Mouse (Mus musculus): ENCODE results near the gene Mfrp. TPM values are rescaled to one million over a fixed set of nuclear protein-coding genes. Genes with fewer than 3 reads are reported as not detected.

Gene Mfrp
- polyA plus RNA-seq, 1 experiment from 2014 or later = not detected

DNA sequence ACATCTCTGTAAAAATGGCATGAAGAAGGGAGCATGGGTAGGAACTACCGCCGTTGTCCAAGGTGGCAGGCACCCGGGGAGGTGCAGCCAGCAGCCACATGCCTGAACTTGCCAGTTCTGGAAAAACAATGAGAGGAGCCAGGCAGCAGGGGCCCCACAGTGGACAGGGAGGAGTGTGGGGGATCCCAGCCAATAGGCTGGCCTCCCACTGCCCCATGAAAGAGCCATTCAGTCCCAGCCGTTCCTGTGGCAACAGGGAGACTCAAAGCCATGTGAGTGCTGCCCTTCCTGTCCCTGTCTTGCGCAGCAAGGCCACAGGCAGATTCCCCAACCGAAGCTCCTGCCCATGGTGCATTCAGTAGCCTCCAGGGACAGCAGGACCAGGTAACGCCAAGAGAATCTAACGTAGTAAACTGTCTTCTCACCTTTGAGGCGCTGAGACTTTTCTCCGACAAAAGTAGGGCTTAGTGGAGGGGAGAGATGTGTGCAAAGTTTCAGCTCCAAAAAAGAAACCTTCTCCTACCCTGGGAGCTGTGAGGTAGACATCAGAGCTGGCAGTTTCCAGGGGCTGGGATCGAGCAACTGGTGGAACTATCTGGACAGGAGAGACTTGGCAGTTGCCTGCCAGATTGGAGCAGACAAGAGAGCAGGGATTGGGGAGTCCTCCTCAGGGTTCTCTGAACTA, 29.5 kb upstream of the Mfrp start:
- Histone ChIP-seq H3K27me3 (peaks cover 35% of the 10 kb centered on the region), H3K9me3 (no peaks in the 10 kb centered on the region), H3K9ac (replicated peaks) (peak overlapping the region; percentile 24; the same call in 1 of the 2 replicates), H3K4me2 (replicated peaks) (peak overlapping the region; percentile 34), H3K4me3 (no peak overlapping the region), H3K4me1 (peaks cover 45% of the 10 kb centered on the region), H3K27ac (replicated peaks) (peak overlapping the region; percentile 73), H3K36me3 (no peaks in the 10 kb centered on the region)
- peak; percentile 81 for ATAC-seq (ENCODE audit: low FRiP score, low read depth)
- WGBS = 18% methylated on average over 11 of the region's 11 CpGs

DNA sequence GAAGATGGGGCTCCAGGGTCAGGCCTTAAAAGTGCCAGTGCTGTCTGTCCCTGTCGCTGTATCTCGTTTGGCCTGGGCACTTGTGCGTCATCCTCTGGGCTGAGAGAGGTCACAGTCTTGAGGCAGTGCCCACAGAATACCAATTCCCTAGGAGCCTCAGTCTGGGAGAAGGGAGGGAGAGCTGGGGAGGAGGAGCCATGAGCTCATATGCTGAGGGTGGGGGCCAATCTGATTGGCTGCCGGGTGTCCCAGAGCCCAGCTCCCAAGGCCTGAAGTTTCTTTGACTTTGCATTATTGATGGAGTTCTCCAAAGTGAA, 29.0 kb upstream of the Mfrp start:
- no peaks in the 10 kb centered on the region for H3K9me3 ChIP-seq
- H3K36me3 ChIP-seq = no peaks in the 10 kb centered on the region
- 0 out of 2 replicates have a peak overlapping the region, but pooled peaks have one; percentile 24 for H3K9ac ChIP-seq (replicated peaks)
- H3K4me3 ChIP-seq = no peak overlapping the region
- peak overlapping the region; percentile 73 for H3K27ac ChIP-seq (replicated peaks)
- peaks cover 42% of the 10 kb centered on the region for H3K4me1 ChIP-seq
- H3K4me2 ChIP-seq (replicated peaks) = peak overlapping the region; percentile 34
- peak; percentile 70 for ATAC-seq (ENCODE audit: low FRiP score, low read depth)
- peaks cover 33% of the 10 kb centered on the region for H3K27me3 ChIP-seq
- WGBS = 16% methylated on average over 4 of the region's 4 CpGs

DNA sequence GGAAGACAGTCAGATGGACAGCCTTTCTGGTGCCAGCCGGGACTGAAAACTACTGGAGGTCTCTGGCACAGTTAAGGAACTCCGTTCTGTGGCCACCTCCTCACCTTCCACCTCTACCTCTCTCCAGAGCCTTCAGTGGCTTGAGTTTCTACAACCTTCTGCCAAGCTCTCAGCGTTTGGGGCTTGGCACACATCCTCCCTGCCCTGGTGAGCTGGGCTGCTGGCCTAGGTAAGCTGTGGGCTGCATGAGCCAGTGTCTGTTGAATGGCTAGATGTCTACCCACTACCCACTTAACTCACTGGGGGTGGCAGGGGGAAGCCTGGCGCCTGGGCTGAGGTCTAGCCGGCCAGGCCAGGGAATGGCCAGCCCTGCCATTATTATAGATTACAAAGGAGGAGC, 28.4 kb upstream of the Mfrp start:
- no peak for ATAC-seq (ENCODE audit: low FRiP score, low read depth)
- WGBS = 55% methylated on average over 5 of the region's 5 CpGs

DNA sequence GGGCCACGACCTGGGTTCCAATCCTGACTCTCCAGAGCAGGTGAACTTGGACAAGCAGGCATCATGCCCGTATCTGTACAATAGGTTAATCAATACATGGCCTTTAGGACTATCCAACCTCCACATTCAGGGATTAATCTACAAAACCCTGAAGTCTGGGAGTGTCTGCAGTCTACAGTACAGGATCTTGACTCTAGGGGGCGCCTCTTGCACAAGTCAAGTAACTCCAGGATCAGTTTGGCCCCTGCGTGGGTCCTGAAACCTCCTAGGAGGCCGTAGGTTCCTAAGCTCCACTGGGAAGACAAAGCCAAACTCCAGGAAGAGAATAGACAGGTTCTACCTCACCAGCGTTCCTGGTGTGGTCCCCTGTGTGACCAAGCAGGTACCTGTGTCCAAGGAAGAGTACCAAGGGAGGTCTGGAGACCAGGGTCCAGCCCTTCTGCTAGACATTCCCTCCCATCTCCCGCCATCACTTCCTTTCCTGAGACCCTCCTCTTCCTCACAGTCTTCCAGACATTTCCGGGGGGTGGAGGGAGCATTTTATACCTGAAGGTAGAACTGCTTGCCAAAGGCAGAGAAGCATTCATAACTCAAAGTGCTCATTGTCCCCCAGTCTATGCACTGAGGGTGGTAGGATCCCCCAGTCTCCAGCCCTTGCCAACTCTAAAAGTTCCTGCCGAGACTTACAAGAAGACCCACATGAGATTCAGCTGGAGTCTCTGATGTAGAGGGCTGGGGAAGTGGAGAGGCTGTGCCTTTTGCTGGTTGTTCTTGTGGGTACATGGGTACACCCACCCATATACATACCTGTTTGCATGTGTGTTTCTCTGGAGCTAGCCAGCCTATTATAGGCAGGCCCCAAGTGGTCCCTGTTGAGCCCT, 26.9 kb upstream of the Mfrp start:
- Histone ChIP-seq H3K4me3 (no peak overlapping the region), H3K4me2 (replicated peaks) (no peak overlapping the region), H3K36me3 (no peaks in the 10 kb centered on the region), H3K9me3 (no peaks in the 10 kb centered on the region), H3K4me1 (peaks cover 46% of the 10 kb centered on the region), H3K27ac (replicated peaks) (no peak overlapping the region), H3K27me3 (peaks cover 33% of the 10 kb centered on the region), H3K9ac (replicated peaks) (no peak overlapping the region)
- WGBS = 63% methylated on average over 9 of the region's 9 CpGs
- no peak for ATAC-seq (ENCODE audit: low FRiP score, low read depth)

More for the DNA sequence above, 28.4 kb upstream of the Mfrp start:
- Histone ChIP-seq H3K4me3 (no peak overlapping the region), H3K9me3 (no peaks in the 10 kb centered on the region), H3K9ac (replicated peaks) (0 out of 2 replicates have a peak overlapping the region, but pooled peaks have one; percentile 24), H3K27me3 (peaks cover 31% of the 10 kb centered on the region), H3K36me3 (no peaks in the 10 kb centered on the region), H3K4me2 (replicated peaks) (peak overlapping the region; percentile 34), H3K4me1 (peaks cover 38% of the 10 kb centered on the region), H3K27ac (replicated peaks) (peak overlapping the region; percentile 46; the same call in 1 of the 2 replicates)

DNA sequence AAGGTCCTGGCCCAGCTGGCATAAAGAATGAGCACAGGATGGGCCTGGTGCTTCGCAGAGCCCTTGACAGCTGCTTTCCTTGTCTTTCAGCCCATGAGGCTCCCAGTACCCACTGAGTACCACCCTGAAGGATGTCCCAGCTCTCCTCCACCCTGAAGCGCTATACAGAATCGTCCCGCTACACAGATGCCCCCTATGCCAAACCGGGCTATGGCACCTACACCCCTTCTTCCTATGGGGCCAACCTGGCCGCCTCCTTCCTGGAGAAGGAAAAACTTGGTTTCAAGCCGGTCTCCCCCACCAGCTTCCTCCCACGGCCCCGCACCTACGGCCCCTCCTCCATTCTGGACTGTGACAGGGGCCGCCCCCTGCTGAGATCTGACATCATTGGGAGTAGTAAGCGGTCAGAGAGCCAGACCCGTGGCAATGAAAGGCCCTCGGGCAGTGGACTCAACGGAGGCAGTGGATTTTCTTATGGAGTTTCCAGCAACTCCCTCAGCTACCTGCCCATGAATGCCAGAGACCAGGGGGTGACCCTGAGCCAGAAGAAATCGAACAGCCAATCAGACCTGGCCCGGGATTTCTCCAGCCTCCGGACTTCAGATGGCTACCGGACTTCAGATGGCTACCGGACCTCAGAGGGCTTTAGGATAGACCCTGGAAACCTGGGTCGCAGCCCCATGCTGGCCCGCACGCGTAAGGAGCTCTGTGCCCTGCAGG, 26.1 kb upstream of the Mfrp start:
- Histone ChIP-seq H3K4me3 (no peak overlapping the region), H3K9me3 (no peaks in the 10 kb centered on the region), H3K4me2 (replicated peaks) (no peak overlapping the region), H3K36me3 (no peaks in the 10 kb centered on the region), H3K9ac (replicated peaks) (no peak overlapping the region), H3K4me1 (peaks cover 44% of the 10 kb centered on the region), H3K27ac (replicated peaks) (no peak overlapping the region), H3K27me3 (peaks cover 35% of the 10 kb centered on the region)
- whole genome bisulfite sequencing = 73% methylated on average over 24 of the region's 24 CpGs
- no peak for ATAC-seq (ENCODE audit: low FRiP score, low read depth)

DNA sequence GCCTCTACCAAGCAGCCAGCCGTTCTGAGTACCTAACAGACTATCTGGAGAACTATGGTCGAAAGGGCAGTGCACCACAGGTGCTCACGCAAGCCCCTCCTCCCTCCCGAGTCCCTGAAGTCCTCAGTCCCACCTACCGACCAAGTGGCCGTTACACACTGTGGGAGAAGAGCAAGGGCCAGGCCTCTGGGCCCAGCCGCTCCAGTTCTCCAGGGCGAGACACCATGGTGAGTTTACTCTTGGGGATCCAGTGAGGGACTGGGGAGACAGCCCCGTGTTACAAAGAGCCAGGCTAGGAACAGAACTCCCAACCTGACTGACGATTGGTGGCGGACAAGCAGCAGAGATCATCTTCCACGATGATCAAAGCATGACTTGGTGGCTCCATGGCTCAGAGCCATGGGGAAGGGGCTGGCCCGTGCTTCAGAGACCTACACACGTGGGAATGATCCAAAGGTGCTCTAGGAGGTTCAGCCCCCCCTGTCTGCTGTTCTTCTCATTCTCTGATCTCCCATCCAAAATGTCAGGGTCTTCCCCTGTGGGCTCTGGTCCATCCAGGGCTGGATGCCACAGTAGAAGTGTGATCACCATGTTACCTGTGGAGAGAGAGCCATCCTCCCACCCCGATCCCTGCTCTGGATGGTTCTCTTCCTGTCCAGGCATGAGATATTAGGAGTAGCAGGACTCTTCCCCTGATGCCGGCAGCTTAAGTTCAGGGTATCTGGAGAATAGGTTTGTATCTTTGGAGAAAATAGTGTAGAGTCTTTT, 25.3 kb upstream of the Mfrp start:
- 66% methylated on average over 16 of the region's 16 CpGs for WGBS
- Histone ChIP-seq H3K4me3 (no peak overlapping the region), H3K4me2 (replicated peaks) (no peak overlapping the region), H3K4me1 (peaks cover 40% of the 10 kb centered on the region), H3K27me3 (peaks cover 37% of the 10 kb centered on the region), H3K27ac (replicated peaks) (no peak overlapping the region), H3K9ac (replicated peaks) (no peak overlapping the region), H3K9me3 (no peaks in the 10 kb centered on the region), H3K36me3 (no peaks in the 10 kb centered on the region)
- ATAC-seq (ENCODE audit: low FRiP score, low read depth) = no peak

DNA sequence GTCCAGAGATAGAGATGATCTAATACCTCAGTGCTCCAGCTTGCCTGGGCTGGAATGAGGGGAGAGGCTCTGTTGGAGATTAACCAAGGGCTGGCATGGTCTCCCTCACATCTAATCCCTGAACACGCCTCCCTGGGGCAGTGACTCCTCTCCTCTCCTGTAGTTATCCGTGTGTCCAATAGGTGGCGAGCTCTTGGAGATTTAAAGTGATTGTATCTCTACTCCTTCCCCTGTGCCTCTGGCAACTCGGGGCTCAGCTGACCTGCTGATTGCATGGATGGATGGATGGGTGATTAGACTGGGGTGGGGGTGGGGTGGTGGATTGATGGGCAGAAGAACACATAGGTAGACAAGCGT, 24.8 kb upstream of the Mfrp start:
- ATAC-seq (ENCODE audit: low FRiP score, low read depth) = no peak; the same call in 1 of the 2 replicates
- peaks cover 42% of the 10 kb centered on the region for H3K4me1 ChIP-seq

DNA sequence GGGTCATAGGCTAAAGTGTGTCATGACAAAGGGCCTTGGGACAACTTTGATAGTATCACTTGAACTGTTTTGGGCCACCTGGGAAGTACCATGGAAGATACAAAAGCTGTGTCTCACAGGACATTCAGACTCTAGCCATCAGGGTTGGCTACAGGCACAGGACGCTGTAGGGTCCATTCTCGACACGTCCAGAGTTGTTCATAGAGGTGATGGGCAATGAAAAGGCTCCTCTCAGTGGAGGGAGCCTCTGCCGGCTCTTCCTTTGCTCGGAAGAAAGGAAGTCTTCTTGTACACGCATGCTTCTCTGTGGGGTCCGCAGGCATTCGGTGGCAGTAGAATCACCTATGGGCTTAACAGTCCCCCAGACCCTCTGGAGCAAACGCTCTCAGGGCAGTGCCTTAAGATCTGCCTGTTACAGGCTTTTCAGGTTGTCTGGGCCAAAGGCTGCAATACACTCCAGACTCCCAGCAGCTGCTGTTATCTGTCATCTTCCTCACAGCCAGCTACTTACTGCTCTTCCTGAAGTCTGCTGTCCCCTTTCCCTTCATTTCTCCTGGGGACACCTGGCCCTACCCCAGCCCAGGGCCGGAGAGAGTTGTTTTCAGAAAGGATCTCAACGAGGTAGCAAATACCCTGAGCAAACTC, 24.1 kb upstream of the Mfrp start:
- Histone ChIP-seq H3K27ac (replicated peaks) (no peak overlapping the region), H3K36me3 (no peaks in the 10 kb centered on the region), H3K9me3 (no peaks in the 10 kb centered on the region), H3K27me3 (peaks cover 44% of the 10 kb centered on the region), H3K4me3 (no peak overlapping the region), H3K4me1 (peaks cover 36% of the 10 kb centered on the region), H3K4me2 (replicated peaks) (no peak overlapping the region), H3K9ac (replicated peaks) (no peak overlapping the region)
- 87% methylated on average over 11 of the region's 11 CpGs for WGBS
- ATAC-seq (ENCODE audit: low FRiP score, low read depth) = no peak

More for the DNA sequence above, 24.8 kb upstream of the Mfrp start:
- no peak overlapping the region for H3K4me3 ChIP-seq
- 13% methylated on average over 5 of the region's 5 CpGs for WGBS
- no peak overlapping the region for H3K9ac ChIP-seq (replicated peaks)
- H3K4me2 ChIP-seq (replicated peaks) = no peak overlapping the region
- H3K27ac ChIP-seq (replicated peaks) = no peak overlapping the region
- H3K9me3 ChIP-seq = no peaks in the 10 kb centered on the region
- no peaks in the 10 kb centered on the region for H3K36me3 ChIP-seq
- peaks cover 38% of the 10 kb centered on the region for H3K27me3 ChIP-seq

DNA sequence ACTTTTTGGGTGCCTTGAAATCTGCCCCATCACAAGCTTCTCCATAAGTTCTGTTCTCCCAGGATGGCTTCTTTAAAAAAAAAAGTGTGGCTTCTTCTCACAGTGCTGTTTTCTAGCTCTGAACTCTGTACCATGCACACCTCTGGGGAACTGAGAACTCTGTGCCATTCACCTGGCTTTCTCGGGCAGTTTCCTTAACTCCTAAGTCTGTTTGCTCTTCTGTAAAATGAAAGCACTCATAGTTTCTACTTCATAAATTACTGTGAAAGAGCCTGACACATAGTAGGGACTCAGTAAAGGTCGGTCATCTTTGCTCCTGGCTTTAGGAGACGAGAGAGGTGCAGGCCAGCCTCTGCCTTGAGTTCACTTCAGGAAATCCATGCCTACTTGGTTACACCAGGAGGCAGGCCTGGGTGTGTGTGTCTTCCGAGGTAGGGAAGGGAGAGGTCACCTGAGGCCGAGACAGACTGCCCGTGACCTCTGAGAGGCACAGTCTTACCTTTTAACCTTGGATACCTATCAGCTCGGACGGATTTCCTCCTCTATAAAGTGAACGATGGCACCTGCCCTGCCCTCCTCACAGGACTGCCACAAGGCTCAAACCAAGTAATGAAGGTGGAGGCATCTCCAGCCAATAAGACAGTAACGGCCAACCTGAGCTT, 23.3 kb upstream of the Mfrp start:
- Histone ChIP-seq H3K4me3 (no peak overlapping the region), H3K4me2 (replicated peaks) (no peak overlapping the region), H3K9ac (replicated peaks) (no peak overlapping the region), H3K9me3 (no peaks in the 10 kb centered on the region), H3K4me1 (peaks cover 28% of the 10 kb centered on the region), H3K27ac (replicated peaks) (0 out of 2 replicates have a peak overlapping the region, but pooled peaks have one; percentile 17), H3K27me3 (peaks cover 53% of the 10 kb centered on the region), H3K36me3 (no peaks in the 10 kb centered on the region)
- 76% methylated on average over 10 of the region's 10 CpGs for WGBS
- ATAC-seq (ENCODE audit: low FRiP score, low read depth) = no peak

DNA sequence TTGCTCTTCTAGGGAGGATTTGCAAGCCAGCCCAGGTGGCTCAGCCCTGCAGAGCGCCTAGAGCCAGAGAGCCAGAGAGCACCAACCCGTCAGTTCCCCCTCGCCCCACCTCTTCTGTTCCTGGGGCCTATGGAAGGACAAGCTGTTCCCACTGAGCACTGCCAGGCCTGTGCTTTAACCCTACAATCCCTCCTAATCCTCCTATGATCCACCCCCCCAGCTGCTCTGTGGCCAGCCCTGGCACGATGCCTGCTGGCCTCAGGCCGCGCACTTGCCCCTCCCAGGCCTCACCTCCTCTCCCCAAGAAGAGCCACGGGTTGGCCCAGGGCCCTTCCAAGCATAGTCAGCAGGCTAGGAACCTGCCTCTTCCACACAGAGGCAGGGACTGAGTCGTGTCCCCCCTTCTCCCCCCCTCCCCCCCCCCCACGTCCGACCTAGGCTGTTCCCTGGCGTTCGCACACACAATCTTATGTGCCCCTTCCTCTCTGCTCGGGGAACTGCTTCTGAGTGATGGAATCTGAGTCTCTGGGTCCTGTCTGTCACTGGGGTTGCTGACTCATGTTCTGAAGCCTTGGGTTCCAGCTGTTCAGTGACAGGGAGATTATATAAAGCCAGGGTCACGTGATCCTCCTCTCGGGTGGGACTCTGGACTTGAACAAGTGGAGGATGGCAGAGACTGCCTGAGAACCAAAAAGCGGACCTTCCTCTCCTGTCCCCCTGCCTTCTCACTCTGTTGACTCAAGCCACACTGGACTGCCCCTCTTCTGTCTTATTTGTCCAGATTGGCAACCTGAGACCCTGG, 22.4 kb upstream of the Mfrp start:
- 34% methylated on average over 16 of the region's 16 CpGs for WGBS
- peak; percentile 44; the same call in 1 of the 2 replicates for ATAC-seq (ENCODE audit: low FRiP score, low read depth)
- H3K9ac ChIP-seq (replicated peaks) = no peak overlapping the region
- H3K27ac ChIP-seq (replicated peaks) = 0 out of 2 replicates have a peak overlapping the region, but pooled peaks have one; percentile 17
- no peaks in the 10 kb centered on the region for H3K9me3 ChIP-seq
- peaks cover 62% of the 10 kb centered on the region for H3K27me3 ChIP-seq
- H3K36me3 ChIP-seq = no peaks in the 10 kb centered on the region
- no peak overlapping the region for H3K4me2 ChIP-seq (replicated peaks)
- peaks cover 30% of the 10 kb centered on the region for H3K4me1 ChIP-seq
- H3K4me3 ChIP-seq = no peak overlapping the region

Data from midbrain, embryonic 12.5 days (tissue).